Mouse (Mus musculus): ENCODE data around the gene Elf3. TPM values are rescaled to one million over a fixed set of nuclear protein-coding genes. Genes with fewer than 3 reads are reported as not detected.

Elf3 gene
- 0.12 and 0.68 TPM in 2 replicates for polyA plus RNA-seq (2012; rRNA removed)

GRCm38 (mm10) chr1:135258380-135259127 lies at the start of gene Elf3:
Gene Elf3, minus strand, starts transcription at chr1:135258568.

GRCm38 (mm10) chr1:135283826-135284291 lies 25.5 kb upstream of the Elf3 start, which contains the start of gene Rnpep:
Gene Rnpep, minus strand, starts transcription at chr1:135284084.

Other genes with a start within 250 kb of the Elf3 start
- gene Lgr6, start 153.3 kb downstream of the Elf3 start, polyA plus RNA-seq (2012; rRNA removed), result 0.33 and 0.80 TPM in 2 replicates
- 0.70 and 1.0 TPM in 2 replicates for gene Ptpn7, start 125.9 kb downstream of the Elf3 start, polyA plus RNA-seq (2012; rRNA removed)
- 291 and 295 TPM in 2 replicates for gene Arl8a, start 111.7 kb downstream of the Elf3 start, polyA plus RNA-seq (2012; rRNA removed)
- gene Gpr37l1, start 90.9 kb downstream of the Elf3 start, polyA plus RNA-seq (2012; rRNA removed), result 0.22 and 0.25 TPM in 2 replicates
- 53.2 and 53.8 TPM in 2 replicates for gene Rnpep, start 25.5 kb upstream of the Elf3 start, polyA plus RNA-seq (2012; rRNA removed)
- 39.1 and 42.6 TPM in 2 replicates for gene Timm17a, start 55.2 kb upstream of the Elf3 start, polyA plus RNA-seq (2012; rRNA removed)
- 0.18 and 0.46 TPM in 2 replicates for gene Lmod1, start 66.2 kb upstream of the Elf3 start, polyA plus RNA-seq (2012; rRNA removed)
- 47.9 and 48.8 TPM in 2 replicates for gene Shisa4, start 116.7 kb upstream of the Elf3 start, polyA plus RNA-seq (2012; rRNA removed)
- 152 and 169 TPM in 2 replicates for gene Ipo9, start 171.9 kb upstream of the Elf3 start, polyA plus RNA-seq (2012; rRNA removed)

Data from central nervous system, embryonic 14 days (tissue).